Mouse (Mus musculus): ENCODE measurements around the gene Btaf1. TPM values are rescaled to one million over a fixed set of nuclear protein-coding genes. Genes with fewer than 3 reads are reported as not detected.

Btaf1 gene
- polyA plus RNA-seq, 1 experiment, result 4.1 TPM

GRCm38 (mm10) chr19:37020531-37020930 is 94.7 kb downstream of the Btaf1 start:
- WGBS, result 70% methylated on average over 5 of the region's 5 CpGs
- no peak overlapping the region for H3K27ac ChIP-seq (ENCODE audit: insufficient read depth, low read length)
- TF ChIP-seq POLR2A (IDR thresholded peaks at IDR 0.05; ENCODE audit: low read depth, low read length) (no peak), CTCF (IDR thresholded peaks at IDR 0.05; ENCODE audit: extremely low read depth, insufficient read depth, insufficient read length, insufficient replicate concordance) (no peak)
- no peak overlapping the region for H3K4me3 ChIP-seq (ENCODE audit: extremely low read depth, insufficient read depth, insufficient read length)
- no peaks in the 10 kb centered on the region for H3K36me3 ChIP-seq (ENCODE audit: control insufficient read depth, insufficient read depth, low read length)
- H3K4me1 ChIP-seq (ENCODE audit: control insufficient read depth, insufficient read depth, insufficient read length), result peaks cover 3% of the 10 kb centered on the region; the same call in 1 of the 2 replicates
- no peak for DNase-seq (ENCODE audit: low read depth in 1 of 2, low spot score in 2 of 2)
- no peaks in the 10 kb centered on the region for H3K27me3 ChIP-seq (ENCODE audit: control insufficient read depth, insufficient read depth, low read length)

GRCm38 (mm10) chr19:37020951-37021350 is 95.1 kb downstream of the Btaf1 start:
- DNase-seq (ENCODE audit: low read depth in 1 of 2, low spot score in 2 of 2), result no peak
- H3K4me3 ChIP-seq (ENCODE audit: extremely low read depth, insufficient read depth, insufficient read length), result no peak overlapping the region
- no peak overlapping the region for H3K27ac ChIP-seq (ENCODE audit: insufficient read depth, low read length)
- no peaks in the 10 kb centered on the region for H3K36me3 ChIP-seq (ENCODE audit: control insufficient read depth, insufficient read depth, low read length)
- 87% methylated on average over 11 of the region's 11 CpGs for WGBS
- H3K4me1 ChIP-seq (ENCODE audit: control insufficient read depth, insufficient read depth, insufficient read length), result peaks cover 3% of the 10 kb centered on the region; the same call in 1 of the 2 replicates
- TF ChIP-seq POLR2A (IDR thresholded peaks at IDR 0.05; ENCODE audit: low read depth, low read length) (no peak), CTCF (IDR thresholded peaks at IDR 0.05; ENCODE audit: extremely low read depth, insufficient read depth, insufficient read length, insufficient replicate concordance) (no peak)
- H3K27me3 ChIP-seq (ENCODE audit: control insufficient read depth, insufficient read depth, low read length), result no peaks in the 10 kb centered on the region

DNA sequence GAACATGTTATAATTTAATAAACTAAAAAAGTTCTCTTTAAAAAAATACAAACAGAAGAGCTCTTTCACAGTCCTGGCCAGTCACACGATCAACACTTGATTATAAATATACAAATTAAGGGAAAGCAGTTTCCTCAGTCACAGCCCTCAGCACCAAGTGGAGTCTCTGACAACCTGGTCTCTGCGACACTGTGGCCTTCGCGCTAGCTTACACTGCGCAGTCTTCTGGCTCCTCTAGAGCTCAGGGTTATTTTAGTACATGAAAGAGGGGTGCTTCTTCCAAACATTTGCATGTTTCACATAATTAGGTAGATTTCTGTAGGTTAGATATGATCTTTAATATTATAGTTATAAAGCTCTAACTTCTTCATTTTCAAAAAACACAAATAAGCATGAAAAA is 96.3 kb downstream of the Btaf1 start:
- no peak overlapping the region for H3K4me3 ChIP-seq (ENCODE audit: extremely low read depth, insufficient read depth, insufficient read length)
- no peak overlapping the region for H3K27ac ChIP-seq (ENCODE audit: insufficient read depth, low read length)
- no peaks in the 10 kb centered on the region for H3K36me3 ChIP-seq (ENCODE audit: control insufficient read depth, insufficient read depth, low read length)
- peaks cover 3% of the 10 kb centered on the region; the same call in 1 of the 2 replicates for H3K4me1 ChIP-seq (ENCODE audit: control insufficient read depth, insufficient read depth, insufficient read length)
- 89% methylated on average over 5 of the region's 5 CpGs for WGBS
- no peak for DNase-seq (ENCODE audit: low read depth in 1 of 2, low spot score in 2 of 2)
- no peaks in the 10 kb centered on the region for H3K27me3 ChIP-seq (ENCODE audit: control insufficient read depth, insufficient read depth, low read length)
- no peak for TF ChIP-seq CTCF (IDR thresholded peaks at IDR 0.05; ENCODE audit: extremely low read depth, insufficient read depth, insufficient read length, insufficient replicate concordance)
- TF ChIP-seq POLR2A (IDR thresholded peaks at IDR 0.05; ENCODE audit: low read depth, low read length), result no peak

DNA sequence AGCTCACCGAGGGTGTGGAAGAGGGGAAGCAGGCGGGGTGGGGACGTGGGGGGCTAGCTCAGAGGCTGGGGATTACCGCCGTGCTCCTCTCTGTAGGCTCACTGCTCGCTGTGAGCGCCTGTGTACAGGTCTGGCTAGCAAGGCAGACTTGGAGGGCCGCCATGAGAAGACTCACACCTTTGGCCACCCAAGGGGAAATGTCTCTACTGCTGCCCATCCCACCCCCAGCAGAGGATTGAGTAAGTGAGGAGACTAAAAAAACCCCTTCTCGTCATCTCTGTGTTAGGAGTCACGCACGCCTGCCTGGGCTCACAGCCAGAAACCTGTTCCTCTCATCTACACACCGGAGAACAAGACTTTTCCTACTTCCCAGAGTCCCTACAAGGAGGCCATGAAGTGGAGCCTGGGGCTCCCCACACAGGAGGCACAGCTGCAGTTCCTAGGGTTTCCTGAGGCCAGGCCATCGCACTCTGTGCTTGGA is 100.0 kb downstream of the Btaf1 start:
- no peaks in the 10 kb centered on the region for H3K27me3 ChIP-seq (ENCODE audit: control insufficient read depth, insufficient read depth, low read length)
- 86% methylated on average over 13 of the region's 13 CpGs for WGBS
- no peak for DNase-seq (ENCODE audit: low read depth in 1 of 2, low spot score in 2 of 2)
- H3K27ac ChIP-seq (ENCODE audit: insufficient read depth, low read length), result no peak overlapping the region
- TF ChIP-seq CTCF (IDR thresholded peaks at IDR 0.05; ENCODE audit: extremely low read depth, insufficient read depth, insufficient read length, insufficient replicate concordance), result no peak
- no peak for TF ChIP-seq POLR2A (IDR thresholded peaks at IDR 0.05; ENCODE audit: low read depth, low read length)
- H3K4me3 ChIP-seq (ENCODE audit: extremely low read depth, insufficient read depth, insufficient read length), result no peak overlapping the region
- no peaks in the 10 kb centered on the region for H3K36me3 ChIP-seq (ENCODE audit: control insufficient read depth, insufficient read depth, low read length)
- H3K4me1 ChIP-seq (ENCODE audit: control insufficient read depth, insufficient read depth, insufficient read length), result no peaks in the 10 kb centered on the region

DNA sequence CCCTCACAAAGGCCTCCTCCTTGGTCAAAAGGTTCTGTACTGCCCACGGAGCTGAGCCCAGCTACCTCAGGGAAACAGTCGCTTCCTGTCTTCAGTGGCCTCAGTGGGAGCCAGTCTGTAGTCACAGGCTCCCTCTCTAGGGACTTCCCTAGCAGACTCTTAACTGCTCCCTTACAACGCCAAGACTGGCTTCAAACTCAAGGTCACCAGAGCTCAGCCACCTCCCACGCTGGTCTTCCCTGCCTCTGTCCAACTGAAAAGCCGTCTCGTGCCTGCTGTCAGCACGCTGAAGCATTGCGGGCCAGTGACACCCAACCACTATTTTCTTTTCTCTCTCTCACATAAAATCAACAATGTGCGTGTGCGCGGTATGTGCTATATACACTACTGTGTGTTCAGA is 100.5 kb downstream of the Btaf1 start:
- DNase-seq (ENCODE audit: low read depth in 1 of 2, low spot score in 2 of 2), result no peak
- H3K4me1 ChIP-seq (ENCODE audit: control insufficient read depth, insufficient read depth, insufficient read length), result no peaks in the 10 kb centered on the region
- WGBS, result 75% methylated on average over 11 of the region's 11 CpGs
- no peaks in the 10 kb centered on the region for H3K36me3 ChIP-seq (ENCODE audit: control insufficient read depth, insufficient read depth, low read length)
- H3K27ac ChIP-seq (ENCODE audit: insufficient read depth, low read length), result no peak overlapping the region
- H3K27me3 ChIP-seq (ENCODE audit: control insufficient read depth, insufficient read depth, low read length), result no peaks in the 10 kb centered on the region
- H3K4me3 ChIP-seq (ENCODE audit: extremely low read depth, insufficient read depth, insufficient read length), result no peak overlapping the region
- TF ChIP-seq CTCF (IDR thresholded peaks at IDR 0.05; ENCODE audit: extremely low read depth, insufficient read depth, insufficient read length, insufficient replicate concordance), result no peak
- no peak for TF ChIP-seq POLR2A (IDR thresholded peaks at IDR 0.05; ENCODE audit: low read depth, low read length)

DNA sequence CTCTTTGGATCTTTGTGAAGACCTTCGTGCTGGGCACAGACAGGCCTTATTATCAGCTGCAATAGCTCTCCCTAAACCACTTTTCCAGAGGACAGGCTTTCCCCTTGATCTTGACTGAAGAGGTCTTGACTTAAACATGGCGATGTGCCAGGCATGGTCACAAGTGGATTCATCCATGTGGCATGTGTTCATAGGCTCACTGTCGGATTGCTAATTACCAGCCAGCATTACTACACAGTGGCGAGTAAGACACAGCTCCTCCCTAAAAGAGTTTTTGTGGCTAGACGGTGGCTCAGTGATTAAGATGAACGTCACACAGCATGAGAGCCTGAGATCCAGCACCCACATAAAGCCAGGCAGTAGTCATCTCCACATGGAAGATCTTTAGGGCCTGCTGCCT is 103.9 kb downstream of the Btaf1 start:
- TF ChIP-seq CTCF (IDR thresholded peaks at IDR 0.05; ENCODE audit: extremely low read depth, insufficient read depth, insufficient read length, insufficient replicate concordance) (no peak), POLR2A (IDR thresholded peaks at IDR 0.05; ENCODE audit: low read depth, low read length) (no peak)
- no peak overlapping the region for H3K4me3 ChIP-seq (ENCODE audit: extremely low read depth, insufficient read depth, insufficient read length)
- H3K27ac ChIP-seq (ENCODE audit: insufficient read depth, low read length), result no peak overlapping the region
- WGBS, result 92% methylated on average over 6 of the region's 6 CpGs
- no peaks in the 10 kb centered on the region for H3K27me3 ChIP-seq (ENCODE audit: control insufficient read depth, insufficient read depth, low read length)
- no peaks in the 10 kb centered on the region for H3K4me1 ChIP-seq (ENCODE audit: control insufficient read depth, insufficient read depth, insufficient read length)
- no peaks in the 10 kb centered on the region for H3K36me3 ChIP-seq (ENCODE audit: control insufficient read depth, insufficient read depth, low read length)
- DNase-seq (ENCODE audit: low read depth in 1 of 2, low spot score in 2 of 2), result no peak

GRCm38 (mm10) chr19:37031446-37031845 is 105.6 kb downstream of the Btaf1 start:
- Histone ChIP-seq H3K4me1 (ENCODE audit: control insufficient read depth, insufficient read depth, insufficient read length) (no peaks in the 10 kb centered on the region), H3K4me3 (ENCODE audit: extremely low read depth, insufficient read depth, insufficient read length) (no peak overlapping the region), H3K36me3 (ENCODE audit: control insufficient read depth, insufficient read depth, low read length) (no peaks in the 10 kb centered on the region), H3K27me3 (ENCODE audit: control insufficient read depth, insufficient read depth, low read length) (no peaks in the 10 kb centered on the region), H3K27ac (ENCODE audit: insufficient read depth, low read length) (no peak overlapping the region)
- TF ChIP-seq POLR2A (IDR thresholded peaks at IDR 0.05; ENCODE audit: low read depth, low read length), result no peak
- no peak for TF ChIP-seq CTCF (IDR thresholded peaks at IDR 0.05; ENCODE audit: extremely low read depth, insufficient read depth, insufficient read length, insufficient replicate concordance)
- no peak for DNase-seq (ENCODE audit: low read depth in 1 of 2, low spot score in 2 of 2)
- 88% methylated on average over 5 of the region's 5 CpGs for WGBS
